Mouse (Mus musculus) cerebellum, postnatal 10 days (tissue): ENCODE results near the gene Csf3.
A peak's percentile ranks its signal among the peaks of the same experiment; 100 is the strongest.
"Not testable (repeated sequence)": the region's sequence is repeated elsewhere in the genome, so short reads cannot be mapped to it uniquely, and the experiment has no call there.

Experiments used
- DNase-seq, 2 experiments: peaks; one replicate each; pipeline ENCODE4 v3.0.0; 2021; ENCODE audit warnings: mixed read lengths in 2 of 2

Gene Csf3

GRCm38 (mm10) chr11:98731134-98731533, 30.1 kb downstream of the Csf3 start:
- DNase-seq: peak; percentile 94 to 96

GRCm38 (mm10) chr11:98734020-98734419, 33.0 kb downstream of the Csf3 start:
- peak in 1 of 2 experiments; percentile 39 for DNase-seq

- DNase-seq: no peak
These were observed 34.0 kb downstream of the Csf3 start for GRCm38 (mm10) chr11:98735111-98735510.

GRCm38 (mm10) chr11:98736176-98736575, 35.1 kb downstream of the Csf3 start:
- DNase-seq: no peak

GRCm38 (mm10) chr11:98737220-98737619, 36.2 kb downstream of the Csf3 start:
- not testable (repeated sequence) for DNase-seq

GRCm38 (mm10) chr11:98738428-98738911, 37.4 kb downstream of the Csf3 start:
- peak; percentile 82 to 88 for DNase-seq

GRCm38 (mm10) chr11:98738925-98739324, 37.9 kb downstream of the Csf3 start:
- DNase-seq: peak in 1 of 2 experiments; percentile 61

GRCm38 (mm10) chr11:98740026-98740392, 38.9 kb downstream of the Csf3 start:
- DNase-seq: peak; percentile 61 to 67

- peak; percentile 80 for DNase-seq
These were observed 39.5 kb downstream of the Csf3 start, which contains the start of gene Thra for GRCm38 (mm10) chr11:98740393-98741050. TSS of gene Thra (plus strand) at chr11:98740638.

GRCm38 (mm10) chr11:98741051-98741620, 40.1 kb downstream of the Csf3 start:
- no peak for DNase-seq

GRCm38 (mm10) chr11:98741622-98742396, 40.7 kb downstream of the Csf3 start:
- DNase-seq: peak; percentile 93 to 95

- DNase-seq: peak; percentile 77 to 81
These were observed 41.6 kb downstream of the Csf3 start for GRCm38 (mm10) chr11:98742397-98743291.

GRCm38 (mm10) chr11:98743655-98744345, 42.7 kb downstream of the Csf3 start:
- peak; percentile 67 to 75 for DNase-seq

- DNase-seq: no peak
These were observed 43.5 kb downstream of the Csf3 start for GRCm38 (mm10) chr11:98744456-98745019.

GRCm38 (mm10) chr11:98745932-98746853, 45.1 kb downstream of the Csf3 start:
- peak in 1 of 2 experiments; percentile 26 for DNase-seq

- peak; percentile 93 to 97 for DNase-seq
These were observed 46.0 kb downstream of the Csf3 start for GRCm38 (mm10) chr11:98746855-98747693.

GRCm38 (mm10) chr11:98747804-98748505, 46.9 kb downstream of the Csf3 start:
- DNase-seq: peak; percentile 80 to 83
